Mouse (Mus musculus) neural tube, embryonic 13.5 days (tissue): Measurements from ENCODE around the gene Tap2. TPM values are rescaled to one million over a fixed set of nuclear protein-coding genes. Genes with fewer than 3 reads are reported as not detected.

ENCODE experiments used
- ATAC-seq: fragments of 200-750 bp; cut with Nextera tagmentation; 2 replicates; pipeline ENCODE4 v1.8.0; 2017; ENCODE audit warnings: low read depth, mild to moderate bottlenecking, moderate TSS enrichment, moderate library complexity
- H3K27ac ChIP-seq: fragments of 300-500 bp; sonication (generic); replicated peaks from 2 replicates; pipeline ENCODE4 v1.5.1; 2015; ENCODE audit warnings: moderate library complexity, mild to moderate bottlenecking, inconsistent platforms
- H3K27me3 ChIP-seq: fragments of 300-500 bp; sonication (generic); 2 replicates; pipeline ENCODE4 v1.6.1; 2015; ENCODE audit warnings: mild to moderate bottlenecking, inconsistent platforms
- H3K36me3 ChIP-seq: fragments of 300-500 bp; sonication (generic); 2 replicates; pipeline ENCODE4 v1.6.1; 2015; ENCODE audit warnings: mild to moderate bottlenecking, inconsistent platforms
- H3K4me1 ChIP-seq: fragments of 300-500 bp; sonication (generic); replicated peaks from 2 replicates; pipeline ENCODE4 v1.6.1; 2015; ENCODE audit warnings: inconsistent platforms
- H3K4me2 ChIP-seq: fragments of 300-500 bp; sonication (generic); 2 replicates; pipeline ENCODE4 v1.6.1; 2015; ENCODE audit warnings: inconsistent platforms, mild to moderate bottlenecking, moderate library complexity
- H3K4me3 ChIP-seq: fragments of 300-500 bp; sonication (generic); 2 replicates; pipeline ENCODE4 v1.5.1; 2015; ENCODE audit warnings: mild to moderate bottlenecking, inconsistent platforms
- H3K9ac ChIP-seq: fragments of 300-500 bp; sonication (generic); 2 replicates; pipeline ENCODE4 v1.6.1; 2015; ENCODE audit warnings: moderate library complexity, mild to moderate bottlenecking, inconsistent platforms
- H3K9me3 ChIP-seq: fragments of 300-500 bp; sonication (generic); 2 replicates; pipeline ENCODE4 v1.6.1; 2016; ENCODE audit warnings: inconsistent platforms
- WGBS: fragments of 180-500 bp; shearing (Covaris S2); methylation state at CpG from one replicate; pipeline ENCODE4 v1.1.7; 2015; 5-methylcytosine and 5-hydroxymethylcytosine counted together
- polyA plus RNA-seq: library from polyadenylated mRNA; unstranded; fragments of >200 nt; fragmentation: Nextera tagmentation; extraction: Ambion mirVana; gene quantifications from 2 replicates; pipeline ENCODE4 v1.2.1, GENCODE M21; 2015

The Tap2 gene
- polyA plus RNA-seq, 1 experiment from 2014 or later: 1.5 TPM

DNA sequence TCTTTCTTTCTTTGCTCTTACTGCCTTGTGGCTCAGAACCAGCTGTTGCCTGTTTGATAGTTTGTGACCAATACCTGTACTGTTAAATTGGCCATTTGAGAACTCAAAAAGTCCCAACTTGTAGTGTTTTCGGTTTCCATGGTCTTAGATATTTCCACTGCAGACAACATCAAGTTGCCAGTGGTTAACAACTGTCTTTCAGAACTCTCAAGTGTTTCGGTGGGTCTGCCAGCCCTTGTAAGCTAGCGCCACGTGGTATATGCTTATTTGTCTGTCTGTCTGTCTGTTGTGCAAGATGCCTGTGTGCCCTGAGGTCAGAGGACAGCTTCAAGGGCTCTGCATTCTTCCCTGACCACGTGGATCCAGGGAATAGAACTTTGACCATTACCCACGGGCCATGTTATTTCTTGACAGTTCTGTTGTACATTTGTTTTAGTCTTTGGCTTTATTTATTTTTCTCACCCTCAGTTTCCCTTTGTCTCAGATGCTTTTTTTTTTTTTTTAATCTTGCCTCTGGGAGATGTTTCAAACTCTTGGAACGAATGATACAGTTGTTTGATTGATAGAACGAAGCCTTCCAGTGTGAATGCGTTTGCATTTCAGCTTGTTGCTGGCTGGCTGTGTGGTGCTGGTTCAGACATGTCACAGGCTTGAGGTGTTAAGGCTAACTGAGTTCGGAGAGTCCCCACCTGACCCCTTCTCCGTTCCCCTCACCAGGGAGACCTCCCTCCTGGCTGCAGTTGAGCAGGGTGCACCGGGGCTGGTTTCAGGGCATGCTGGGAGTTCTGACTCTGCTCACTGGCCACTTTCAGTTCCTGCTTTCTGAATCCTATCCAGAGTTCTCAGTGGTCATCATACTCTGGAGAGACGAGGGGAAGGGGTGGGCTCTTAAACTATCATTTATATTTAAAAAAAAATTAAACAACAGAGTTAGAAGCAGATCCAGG lies 23.1 kb upstream of the Tap2 start:
- no peak for ATAC-seq
- 78% methylated on average over 13 of the region's 13 CpGs for WGBS
- H3K9ac ChIP-seq: no peak overlapping the region

DNA sequence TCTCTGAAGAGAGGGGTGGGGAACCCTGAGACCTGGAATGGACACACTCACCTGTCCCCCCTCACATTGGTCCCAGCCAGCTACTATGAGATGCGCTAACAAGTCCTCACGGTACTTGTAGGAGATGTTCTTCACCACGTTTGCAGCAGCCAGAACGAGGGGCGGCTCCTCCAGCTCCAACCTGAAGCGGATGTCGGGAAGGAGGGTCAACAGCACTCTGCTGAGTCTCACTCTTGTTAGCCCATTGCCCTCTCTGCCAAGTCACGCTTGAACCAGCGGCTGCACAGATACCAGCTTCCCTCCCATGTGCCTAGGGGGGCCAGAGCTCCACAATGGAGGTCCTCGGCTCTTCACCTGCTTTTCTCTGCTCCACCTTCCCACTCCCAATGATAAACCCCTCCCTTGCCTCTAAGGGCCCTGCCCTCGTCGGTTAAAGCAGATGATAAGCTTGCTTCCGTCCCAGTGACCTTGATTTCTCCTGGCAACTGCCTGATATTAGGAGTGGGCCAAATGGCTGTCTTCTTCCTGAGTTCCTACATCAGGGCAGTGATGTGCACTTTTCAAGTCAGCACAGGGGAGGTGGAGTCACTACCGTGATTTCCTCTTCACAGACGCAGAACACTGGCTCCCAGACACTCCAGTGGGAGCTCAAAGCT lies 19.6 kb upstream of the Tap2 start:
- Histone ChIP-seq H3K27me3 (peaks cover 53% of the 10 kb centered on the region), H3K36me3 (no peaks in the 10 kb centered on the region), H3K4me2 (no peak overlapping the region), H3K4me1 (peaks cover 18% of the 10 kb centered on the region), H3K9me3 (no peaks in the 10 kb centered on the region), H3K27ac (no peak overlapping the region), H3K4me3 (no peak overlapping the region), H3K9ac (no peak overlapping the region)
- no peak for ATAC-seq
- WGBS: 81% methylated on average over 15 of the region's 15 CpGs

More for the DNA sequence above, 23.1 kb upstream of the Tap2 start:
- Histone ChIP-seq H3K4me1 (no peaks in the 10 kb centered on the region), H3K4me2 (no peak overlapping the region), H3K9me3 (0 out of 2 replicates have a peak, but pooled peaks cover 7% of the 10 kb centered on the region), H3K36me3 (no peaks in the 10 kb centered on the region), H3K4me3 (no peak overlapping the region), H3K27me3 (peaks cover 21% of the 10 kb centered on the region), H3K27ac (no peak overlapping the region)

DNA sequence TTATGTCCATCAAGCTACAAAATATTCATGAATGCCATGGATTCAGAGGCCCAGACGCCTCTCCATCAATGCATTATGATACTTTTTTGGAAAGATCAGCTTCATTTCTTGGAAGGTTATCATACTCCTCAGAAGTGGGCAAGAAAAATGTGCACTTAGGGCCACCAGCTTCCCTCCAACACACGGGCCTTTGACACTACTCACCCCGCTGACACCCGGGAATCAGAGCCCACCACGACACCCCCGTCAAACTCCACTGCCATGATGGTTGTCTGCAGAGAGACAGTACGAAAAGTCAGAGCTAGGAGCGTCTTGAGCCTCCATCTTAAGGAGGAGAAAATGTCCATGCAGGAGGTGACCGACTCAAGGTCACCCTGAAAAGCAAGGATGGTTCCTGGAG lies 17.8 kb upstream of the Tap2 start:
- H3K4me1 ChIP-seq: peaks cover 18% of the 10 kb centered on the region
- no peaks in the 10 kb centered on the region for H3K36me3 ChIP-seq
- no peak for ATAC-seq
- H3K9me3 ChIP-seq: no peaks in the 10 kb centered on the region
- H3K27me3 ChIP-seq: peaks cover 72% of the 10 kb centered on the region
- H3K9ac ChIP-seq: no peak overlapping the region
- H3K4me2 ChIP-seq: no peak overlapping the region
- no peak overlapping the region for H3K4me3 ChIP-seq
- 90% methylated on average over 9 of the region's 9 CpGs for WGBS
- no peak overlapping the region for H3K27ac ChIP-seq

DNA sequence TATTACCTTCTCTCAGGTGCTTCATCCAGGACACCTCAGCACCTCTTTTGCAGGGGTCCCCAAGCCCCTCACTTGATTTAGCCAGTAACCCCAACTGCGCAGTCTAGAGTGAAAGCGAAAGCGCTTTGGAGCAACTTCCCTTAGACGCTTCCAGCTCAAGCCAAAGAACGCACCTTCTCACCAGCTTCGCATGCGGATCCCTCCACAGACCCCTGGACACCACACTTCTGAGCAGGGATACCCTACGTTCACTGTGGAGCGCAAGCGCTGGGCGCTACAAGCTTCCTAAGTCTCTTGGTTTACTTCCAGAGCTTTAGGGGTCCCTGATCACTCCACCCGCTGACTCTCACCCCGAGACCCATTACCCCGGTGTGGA lies 16.5 kb upstream of the Tap2 start:
- WGBS: 5% methylated on average over 14 of the region's 14 CpGs
- Histone ChIP-seq H3K27ac (no peak overlapping the region), H3K9me3 (no peaks in the 10 kb centered on the region), H3K36me3 (no peaks in the 10 kb centered on the region), H3K4me2 (peak overlapping the region; percentile 62), H3K4me3 (peak overlapping the region; percentile 39), H3K9ac (peak overlapping the region; percentile 66), H3K27me3 (peaks cover 85% of the 10 kb centered on the region), H3K4me1 (peaks cover 18% of the 10 kb centered on the region)
- ATAC-seq: peak; percentile 59; the same call in 1 of the 2 replicates

DNA sequence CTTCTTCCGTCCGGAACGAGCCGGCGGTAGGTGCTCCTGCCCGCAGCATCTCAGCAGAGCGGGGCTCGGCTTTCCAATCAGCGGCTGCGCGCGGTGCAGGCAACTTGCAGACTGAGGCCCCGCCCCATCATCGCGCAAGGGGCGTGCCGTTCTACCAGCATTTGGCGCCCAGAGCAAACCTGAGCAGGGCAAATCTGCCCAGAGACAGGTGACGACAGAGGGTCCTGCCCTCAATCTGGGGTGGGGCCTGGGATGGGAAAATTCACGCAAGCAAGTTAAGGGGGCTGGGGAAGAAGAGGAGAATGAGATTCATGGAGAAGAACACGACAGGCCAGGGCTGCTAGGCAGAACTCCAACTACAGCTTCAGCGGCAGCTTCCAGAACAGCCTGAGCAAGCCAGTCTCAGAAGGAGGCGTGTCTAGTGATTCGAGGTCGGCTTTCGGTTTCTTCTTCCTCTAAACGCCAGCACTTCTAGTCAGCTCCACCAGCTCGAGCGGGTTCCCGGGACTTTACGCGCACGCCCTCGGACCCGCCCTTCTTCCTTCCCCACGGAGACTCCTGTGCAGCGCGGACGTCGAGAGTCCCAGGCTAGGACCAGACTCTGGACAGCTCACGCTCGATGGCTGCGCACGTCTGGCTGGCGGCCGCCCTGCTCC lies 15.9 kb upstream of the Tap2 start, which contains the start of the genes Tap1 and Psmb9:
Tap1 (plus strand) TSS at position 293 of the 656 bp plus-strand sequence.
Psmb9 (minus strand) TSS at position 504 of the 656 bp plus-strand sequence.
- Histone ChIP-seq H3K4me1 (peaks cover 18% of the 10 kb centered on the region), H3K4me2 (peak within 1 kb of the TSS; percentile 62), H3K36me3 (no peaks in the 10 kb centered on the region), H3K4me3 (peak within 1 kb of the TSS; percentile 39), H3K27ac (no peak within 1 kb of the TSS), H3K27me3 (peaks cover 90% of the 10 kb centered on the region), H3K9ac (peak within 1 kb of the TSS; percentile 66), H3K9me3 (no peaks in the 10 kb centered on the region)
- under 1% methylated on average over 46 of the region's 46 CpGs for WGBS
- ATAC-seq: peak; percentile 93

DNA sequence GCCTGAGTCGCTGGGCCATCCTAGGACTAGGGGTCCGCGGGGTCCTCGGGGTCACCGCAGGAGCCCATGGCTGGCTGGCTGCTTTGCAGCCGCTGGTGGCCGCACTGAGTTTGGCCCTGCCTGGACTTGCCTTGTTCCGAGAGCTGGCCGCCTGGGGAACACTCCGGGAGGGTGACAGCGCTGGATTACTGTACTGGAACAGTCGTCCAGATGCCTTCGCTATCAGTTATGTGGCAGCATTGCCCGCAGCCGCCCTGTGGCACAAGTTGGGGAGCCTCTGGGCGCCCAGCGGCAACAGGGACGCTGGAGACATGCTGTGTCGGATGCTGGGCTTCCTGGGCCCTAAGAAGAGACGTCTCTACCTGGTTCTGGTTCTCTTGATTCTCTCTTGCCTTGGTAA lies 15.3 kb upstream of the Tap2 start:
- peak overlapping the region; percentile 39 for H3K4me3 ChIP-seq
- WGBS: 3% methylated on average over 20 of the region's 20 CpGs
- peaks cover 95% of the 10 kb centered on the region for H3K27me3 ChIP-seq
- H3K9ac ChIP-seq: peak overlapping the region; percentile 66
- peaks cover 18% of the 10 kb centered on the region for H3K4me1 ChIP-seq
- H3K27ac ChIP-seq: no peak overlapping the region
- no peaks in the 10 kb centered on the region for H3K9me3 ChIP-seq
- H3K4me2 ChIP-seq: peak overlapping the region; percentile 62
- ATAC-seq: no peak; the same call in 1 of the 2 replicates
- H3K36me3 ChIP-seq: no peaks in the 10 kb centered on the region

DNA sequence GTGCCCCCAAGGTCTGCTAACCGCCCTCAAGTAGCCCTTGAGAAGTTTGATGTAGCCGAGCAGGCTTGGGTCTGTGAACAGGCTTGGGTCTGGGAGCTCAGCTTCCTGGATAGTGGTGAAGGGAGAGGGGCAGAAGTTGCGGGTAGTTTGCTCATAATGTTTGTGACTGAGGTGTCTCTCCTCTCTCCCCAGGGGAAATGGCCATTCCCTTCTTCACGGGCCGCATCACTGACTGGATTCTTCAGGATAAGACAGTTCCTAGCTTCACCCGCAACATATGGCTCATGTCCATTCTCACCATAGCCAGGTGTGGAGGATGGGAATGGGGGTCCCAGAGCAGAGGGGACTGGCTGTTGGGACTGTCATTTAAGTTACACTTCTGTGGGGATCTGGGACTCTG lies 14.3 kb upstream of the Tap2 start:
- no peak for ATAC-seq
- H3K27me3 ChIP-seq: peaks cover 95% of the 10 kb centered on the region

DNA sequence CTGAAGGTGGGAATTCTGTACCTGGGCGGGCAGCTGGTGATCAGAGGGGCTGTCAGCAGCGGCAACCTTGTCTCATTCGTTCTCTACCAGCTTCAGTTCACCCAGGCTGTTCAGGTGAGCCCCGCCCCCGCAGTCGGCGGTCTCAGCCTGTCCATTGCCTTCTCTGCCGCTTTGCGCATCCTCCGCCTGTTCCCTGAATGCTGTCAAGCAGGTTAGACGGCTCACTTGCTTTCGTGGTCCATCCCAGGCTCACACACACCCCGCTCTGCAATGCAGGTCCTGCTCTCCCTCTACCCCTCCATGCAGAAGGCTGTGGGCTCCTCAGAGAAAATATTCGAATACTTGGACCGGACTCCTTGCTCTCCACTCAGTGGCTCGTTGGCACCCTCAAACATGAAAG lies 10.5 kb upstream of the Tap2 start:
- no peak overlapping the region for H3K27ac ChIP-seq
- H3K36me3 ChIP-seq: no peaks in the 10 kb centered on the region
- ATAC-seq: no peak
- peaks cover 97% of the 10 kb centered on the region for H3K27me3 ChIP-seq
- H3K4me3 ChIP-seq: no peak overlapping the region
- WGBS: 24% methylated on average over 16 of the region's 16 CpGs
- H3K4me1 ChIP-seq: peaks cover 15% of the 10 kb centered on the region
- H3K4me2 ChIP-seq: no peak overlapping the region
- H3K9ac ChIP-seq: no peak overlapping the region
- no peaks in the 10 kb centered on the region for H3K9me3 ChIP-seq

More for the DNA sequence above, 14.3 kb upstream of the Tap2 start:
- H3K36me3 ChIP-seq: no peaks in the 10 kb centered on the region
- H3K4me2 ChIP-seq: no peak overlapping the region
- H3K27ac ChIP-seq: no peak overlapping the region
- H3K4me1 ChIP-seq: peaks cover 18% of the 10 kb centered on the region
- WGBS: 67% methylated on average over 6 of the region's 6 CpGs
- no peak overlapping the region for H3K9ac ChIP-seq
- no peak overlapping the region for H3K4me3 ChIP-seq
- H3K9me3 ChIP-seq: no peaks in the 10 kb centered on the region

DNA sequence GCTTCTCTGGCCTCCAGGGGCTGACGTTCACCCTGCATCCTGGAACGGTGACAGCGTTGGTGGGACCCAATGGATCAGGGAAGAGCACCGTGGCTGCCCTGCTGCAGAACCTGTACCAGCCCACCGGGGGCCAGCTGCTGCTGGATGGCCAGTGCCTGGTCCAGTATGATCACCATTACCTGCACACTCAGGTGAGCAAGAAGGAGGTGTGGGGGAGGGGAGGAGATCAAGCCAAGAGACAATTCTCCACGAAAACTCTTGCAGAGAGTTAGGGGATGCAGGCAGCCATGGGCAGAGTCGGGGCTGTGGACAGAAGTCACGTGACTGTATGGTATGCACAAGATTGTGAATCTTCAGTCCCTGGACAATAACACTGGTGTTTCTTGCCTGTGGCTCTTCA lies 9.9 kb upstream of the Tap2 start:
- H3K27me3 ChIP-seq: peaks cover 98% of the 10 kb centered on the region
- H3K9ac ChIP-seq: no peak overlapping the region
- H3K4me2 ChIP-seq: no peak overlapping the region
- no peak overlapping the region for H3K4me3 ChIP-seq
- 57% methylated on average over 8 of the region's 8 CpGs for WGBS
- H3K9me3 ChIP-seq: no peaks in the 10 kb centered on the region
- H3K36me3 ChIP-seq: no peaks in the 10 kb centered on the region
- no peak for ATAC-seq
- no peak overlapping the region for H3K27ac ChIP-seq
- H3K4me1 ChIP-seq: peaks cover 16% of the 10 kb centered on the region

DNA sequence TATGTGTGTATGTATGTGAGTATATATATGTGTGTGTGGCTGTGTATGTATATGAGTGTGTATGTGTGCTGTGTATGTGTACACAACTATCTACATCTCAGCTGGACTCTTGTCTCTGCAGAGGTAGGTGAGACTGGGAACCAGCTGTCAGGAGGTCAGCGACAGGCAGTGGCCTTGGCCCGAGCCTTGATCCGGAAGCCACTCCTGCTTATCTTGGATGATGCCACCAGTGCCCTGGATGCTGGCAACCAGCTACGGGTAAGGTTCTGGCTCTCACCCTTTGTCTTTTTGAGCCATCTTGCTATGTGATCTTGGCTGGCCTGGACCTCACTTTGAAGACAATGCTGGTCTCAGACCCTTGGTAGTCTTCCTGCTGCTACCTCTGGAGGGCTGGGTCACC lies 8.6 kb upstream of the Tap2 start:
- WGBS: 89% methylated on average over 4 of the region's 4 CpGs
- Histone ChIP-seq H3K27me3 (peaks cover 98% of the 10 kb centered on the region), H3K4me1 (peaks cover 17% of the 10 kb centered on the region), H3K36me3 (no peaks in the 10 kb centered on the region), H3K27ac (no peak overlapping the region), H3K4me3 (no peak overlapping the region), H3K4me2 (no peak overlapping the region), H3K9me3 (no peaks in the 10 kb centered on the region), H3K9ac (no peak overlapping the region)
- no peak for ATAC-seq

DNA sequence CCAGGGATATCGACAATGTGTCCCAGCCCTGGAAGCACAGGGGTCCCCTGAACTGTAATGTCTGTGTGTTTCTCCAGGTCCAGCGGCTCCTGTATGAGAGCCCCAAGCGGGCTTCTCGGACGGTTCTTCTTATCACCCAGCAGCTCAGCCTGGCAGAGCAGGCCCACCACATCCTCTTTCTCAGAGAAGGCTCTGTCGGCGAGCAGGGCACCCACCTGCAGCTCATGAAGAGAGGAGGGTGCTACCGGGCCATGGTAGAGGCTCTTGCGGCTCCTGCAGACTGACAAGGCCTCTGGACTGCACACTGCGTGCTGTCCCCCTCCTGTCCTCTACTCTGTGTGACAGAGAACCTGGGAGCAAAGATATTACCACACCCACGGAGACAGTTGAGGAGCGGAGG lies 6.8 kb upstream of the Tap2 start:
- H3K9ac ChIP-seq: no peak overlapping the region
- peak overlapping the region; percentile 71 for H3K4me2 ChIP-seq
- peak overlapping the region; percentile 43; the same call in 1 of the 2 replicates for H3K4me3 ChIP-seq
- 34% methylated on average over 12 of the region's 12 CpGs for WGBS
- H3K4me1 ChIP-seq: peaks cover 17% of the 10 kb centered on the region
- ATAC-seq: no peak
- no peak overlapping the region for H3K27ac ChIP-seq
- H3K9me3 ChIP-seq: no peaks in the 10 kb centered on the region
- H3K36me3 ChIP-seq: no peaks in the 10 kb centered on the region
- H3K27me3 ChIP-seq: peaks cover 97% of the 10 kb centered on the region
